Mouse (Mus musculus) heart, embryonic 15.5 days (tissue): ENCODE data around the gene Gm10775. TPM values are rescaled to one million over a fixed set of nuclear protein-coding genes. Genes with fewer than 3 reads are reported as not detected.

Experiments
- ATAC-seq: fragments of 200-750 bp; cut with Nextera tagmentation; replicated peaks from 2 replicates; pipeline ENCODE4 v1.8.0; 2017; ENCODE audit warnings: low read depth, moderate TSS enrichment; ENCODE audit not compliant: insufficient number of reproducible peaks, insufficient read depth, low FRiP score
- H3K27ac ChIP-seq: fragments of 300-500 bp; sonication (generic); 2 replicates; pipeline ENCODE4 v1.5.1; 2015; ENCODE audit warnings: mild to moderate bottlenecking, inconsistent platforms
- H3K27me3 ChIP-seq: fragments of 300-500 bp; sonication (generic); 2 replicates; pipeline ENCODE4 v1.6.1; 2015; ENCODE audit warnings: inconsistent platforms
- H3K36me3 ChIP-seq: fragments of 300-500 bp; sonication (generic); 2 replicates; pipeline ENCODE4 v1.6.1; 2015; ENCODE audit warnings: mild to moderate bottlenecking, inconsistent platforms
- H3K4me1 ChIP-seq: fragments of 300-500 bp; sonication (generic); replicated peaks from 2 replicates; pipeline ENCODE4 v1.6.1; 2015; ENCODE audit warnings: inconsistent platforms
- H3K4me2 ChIP-seq: fragments of 300-500 bp; sonication (generic); 2 replicates; pipeline ENCODE4 v1.6.1; 2015; ENCODE audit warnings: inconsistent platforms, mild to moderate bottlenecking, moderate library complexity
- H3K4me3 ChIP-seq: fragments of 300-500 bp; sonication (generic); 2 replicates; pipeline ENCODE4 v1.5.1; 2015; ENCODE audit warnings: mild to moderate bottlenecking, inconsistent platforms
- H3K9ac ChIP-seq: fragments of 300-500 bp; sonication (generic); 2 replicates; pipeline ENCODE4 v1.6.1; 2015; ENCODE audit warnings: mild to moderate bottlenecking, inconsistent platforms
- H3K9me3 ChIP-seq: fragments of 300-500 bp; sonication (generic); replicated peaks from 2 replicates; pipeline ENCODE4 v1.6.1; 2016; ENCODE audit warnings: inconsistent platforms
- WGBS: fragments of 180-500 bp; shearing (Covaris S2); methylation state at CpG from one replicate; pipeline ENCODE4 v1.1.7; 2015; ENCODE audit warnings: mixed read lengths; 5-methylcytosine and 5-hydroxymethylcytosine counted together
- polyA plus RNA-seq: library from polyadenylated mRNA; unstranded; fragments of >200 nt; fragmentation: Nextera tagmentation; extraction: Ambion mirVana; gene quantifications from 2 replicates; pipeline ENCODE4 v1.2.1, GENCODE M21; 2015

Gm10775 gene
- polyA plus RNA-seq: not detected in 2 replicates

DNA sequence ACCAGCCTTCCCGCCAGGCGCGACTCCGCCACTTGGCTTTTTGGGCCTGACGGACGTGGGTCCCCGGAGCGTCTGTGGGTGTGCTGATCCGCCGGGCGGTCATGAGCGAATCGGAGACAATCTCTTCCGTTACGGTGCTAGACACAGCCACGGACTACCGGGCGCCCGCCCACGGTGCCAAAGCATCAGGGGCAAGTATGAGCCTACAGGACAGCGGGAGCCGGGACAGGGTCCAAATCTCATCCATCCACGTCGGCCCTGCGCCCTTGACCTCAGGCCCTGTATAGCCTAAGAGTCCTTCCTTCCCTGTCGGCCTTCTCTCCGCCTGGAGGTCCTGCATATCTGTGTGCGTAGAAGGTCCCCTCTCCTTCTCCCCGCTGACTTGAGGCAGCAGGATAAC, at the start of gene Gm10775:
TSS of gene Gm10775 (plus strand) at position 301 of the 400 bp plus-strand sequence.
- ATAC-seq: no peak
- WGBS: 26% methylated on average over 29 of the region's 29 CpGs
- Histone ChIP-seq H3K9me3 (peaks cover 27% of the 10 kb centered on the region), H3K36me3 (peaks cover 16% of the 10 kb centered on the region; the same call in 1 of the 2 replicates), H3K4me2 (peak within 1 kb of the TSS; percentile 60), H3K4me1 (peaks cover 5% of the 10 kb centered on the region; the same call in 1 of the 2 replicates), H3K27me3 (peaks cover 8% of the 10 kb centered on the region), H3K27ac (no peak within 1 kb of the TSS), H3K4me3 (peak within 1 kb of the TSS; percentile 35), H3K9ac (no peak within 1 kb of the TSS)

GRCm38 (mm10) chr13:65225945-65226344, 33.4 kb upstream of the Gm10775 start:
- 48% methylated on average over 6 of the region's 6 CpGs for WGBS
- H3K36me3 ChIP-seq: no peaks in the 10 kb centered on the region
- no peak overlapping the region for H3K4me2 ChIP-seq
- no peak overlapping the region for H3K4me3 ChIP-seq
- no peaks in the 10 kb centered on the region for H3K4me1 ChIP-seq
- no peak for ATAC-seq
- H3K9ac ChIP-seq: no peak overlapping the region
- H3K9me3 ChIP-seq: no peaks in the 10 kb centered on the region; the same call in 1 of the 2 replicates
- no peak overlapping the region for H3K27ac ChIP-seq
- H3K27me3 ChIP-seq: no peaks in the 10 kb centered on the region

GRCm38 (mm10) chr13:65226657-65227056, 32.7 kb upstream of the Gm10775 start:
- H3K4me3 ChIP-seq: no peak overlapping the region
- no peaks in the 10 kb centered on the region for H3K27me3 ChIP-seq
- H3K27ac ChIP-seq: no peak overlapping the region
- no peak overlapping the region for H3K9ac ChIP-seq
- WGBS: 79% methylated on average over 2 of the region's 2 CpGs
- no peaks in the 10 kb centered on the region for H3K4me1 ChIP-seq
- H3K4me2 ChIP-seq: no peak overlapping the region
- no peaks in the 10 kb centered on the region for H3K36me3 ChIP-seq
- ATAC-seq: no peak
- H3K9me3 ChIP-seq: no peaks in the 10 kb centered on the region; the same call in 1 of the 2 replicates

GRCm38 (mm10) chr13:65237211-65237610, 22.1 kb upstream of the Gm10775 start:
- ATAC-seq: no peak
- Histone ChIP-seq H3K4me2 (no peak overlapping the region), H3K27ac (no peak overlapping the region), H3K9me3 (no peaks in the 10 kb centered on the region), H3K4me1 (peaks cover 9% of the 10 kb centered on the region), H3K27me3 (no peaks in the 10 kb centered on the region), H3K9ac (no peak overlapping the region), H3K36me3 (no peaks in the 10 kb centered on the region), H3K4me3 (no peak overlapping the region)
- WGBS: 62% methylated on average over 9 of the region's 9 CpGs

DNA sequence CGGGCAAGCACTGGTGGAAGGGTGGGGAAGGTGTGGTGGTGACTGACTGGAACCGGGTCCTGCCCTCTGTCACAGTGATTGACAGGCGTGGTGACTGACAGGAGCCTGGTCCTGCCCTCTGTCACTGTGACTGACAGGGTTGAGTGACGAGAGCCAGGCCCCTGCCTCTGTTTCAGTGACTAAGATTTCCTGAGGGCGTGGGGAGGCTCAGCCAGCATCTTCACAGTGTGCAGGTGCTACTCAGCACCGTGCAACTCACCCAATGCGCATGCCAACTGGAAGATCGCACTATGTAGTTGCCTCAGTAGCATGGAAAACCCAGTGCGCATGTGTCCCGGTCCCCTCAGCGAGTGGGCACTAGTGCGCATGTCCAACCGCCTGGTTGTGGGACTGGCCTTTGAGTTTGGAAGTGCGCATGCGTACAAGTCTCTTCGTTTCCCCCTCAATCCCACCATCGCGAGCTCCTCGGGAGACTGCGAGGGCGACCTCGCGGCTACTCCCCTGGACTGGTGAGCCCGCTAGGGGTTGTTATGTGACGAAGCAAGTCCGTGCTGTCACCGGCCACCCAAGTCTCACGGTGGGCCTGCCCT, 18.7 kb upstream of the Gm10775 start:
- H3K4me3 ChIP-seq: peak overlapping the region; percentile 87
- WGBS: under 1% methylated on average over 28 of the region's 28 CpGs
- H3K9me3 ChIP-seq: no peaks in the 10 kb centered on the region

GRCm38 (mm10) chr13:65241099-65241626, 18.2 kb upstream of the Gm10775 start:
- peak overlapping the region; percentile 60 for H3K9ac ChIP-seq
- peaks cover 16% of the 10 kb centered on the region for H3K4me1 ChIP-seq
- H3K27me3 ChIP-seq: no peaks in the 10 kb centered on the region
- no peaks in the 10 kb centered on the region for H3K9me3 ChIP-seq
- WGBS: under 1% methylated on average over 45 of the region's 45 CpGs
- no peaks in the 10 kb centered on the region for H3K36me3 ChIP-seq
- H3K4me3 ChIP-seq: peak overlapping the region; percentile 87
- peak overlapping the region; percentile 89 for H3K27ac ChIP-seq
- peak; percentile 77 for ATAC-seq
- peak overlapping the region; percentile 99 for H3K4me2 ChIP-seq

More for the DNA sequence above, 18.7 kb upstream of the Gm10775 start:
- Histone ChIP-seq H3K4me1 (peaks cover 16% of the 10 kb centered on the region), H3K36me3 (no peaks in the 10 kb centered on the region), H3K27ac (peak overlapping the region; percentile 89), H3K4me2 (peak overlapping the region; percentile 99), H3K27me3 (no peaks in the 10 kb centered on the region), H3K9ac (peak overlapping the region; percentile 60)
- ATAC-seq: peak; percentile 89

DNA sequence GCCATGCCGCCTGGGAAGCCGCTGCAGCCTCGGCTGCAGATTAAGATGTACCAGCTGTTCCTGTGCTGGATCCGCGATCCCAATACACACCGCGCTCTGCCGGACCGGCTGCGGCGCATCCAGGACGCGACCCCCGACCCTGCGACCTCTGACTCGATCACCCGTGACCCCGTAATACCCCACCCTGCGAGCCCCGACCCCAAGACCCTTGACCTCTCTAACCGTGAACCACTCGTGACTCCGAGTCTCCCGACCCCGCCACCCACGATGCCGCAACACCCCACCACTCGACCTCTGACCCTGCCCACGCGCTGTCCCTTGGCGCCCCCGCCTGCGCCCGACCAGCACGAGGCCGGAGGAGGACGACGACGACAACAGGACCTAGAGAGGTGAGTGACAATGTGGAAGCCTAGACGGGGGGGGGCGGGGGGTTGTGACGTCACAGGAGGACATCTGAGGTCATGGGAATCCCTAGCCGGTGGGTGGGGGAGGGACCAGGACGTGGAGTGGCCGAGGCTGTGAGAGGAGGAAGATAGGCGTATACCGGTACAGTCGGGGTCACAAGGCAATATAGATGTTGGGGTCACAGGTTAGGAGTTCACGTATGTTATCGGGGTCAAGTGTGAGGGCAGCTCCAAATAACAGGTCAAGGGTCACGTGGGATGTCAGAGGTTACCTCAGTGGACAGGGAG, 17.6 kb upstream of the Gm10775 start:
- 1% methylated on average over 51 of the region's 51 CpGs for WGBS
- Histone ChIP-seq H3K9ac (peak overlapping the region; percentile 60), H3K36me3 (no peaks in the 10 kb centered on the region), H3K9me3 (no peaks in the 10 kb centered on the region), H3K4me2 (peak overlapping the region; percentile 99), H3K4me3 (peak overlapping the region; percentile 87), H3K4me1 (peaks cover 16% of the 10 kb centered on the region), H3K27ac (peak overlapping the region; percentile 89), H3K27me3 (no peaks in the 10 kb centered on the region)
- ATAC-seq: peak; percentile 12

GRCm38 (mm10) chr13:65242319-65242787, 17.0 kb upstream of the Gm10775 start:
- Histone ChIP-seq H3K4me2 (peak overlapping the region; percentile 99), H3K9me3 (no peaks in the 10 kb centered on the region), H3K27ac (no peak overlapping the region), H3K27me3 (no peaks in the 10 kb centered on the region), H3K4me3 (peak overlapping the region; percentile 87), H3K4me1 (peaks cover 16% of the 10 kb centered on the region), H3K9ac (peak overlapping the region; percentile 60), H3K36me3 (no peaks in the 10 kb centered on the region)
- 31% methylated on average over 27 of the region's 27 CpGs for WGBS
- no peak for ATAC-seq

DNA sequence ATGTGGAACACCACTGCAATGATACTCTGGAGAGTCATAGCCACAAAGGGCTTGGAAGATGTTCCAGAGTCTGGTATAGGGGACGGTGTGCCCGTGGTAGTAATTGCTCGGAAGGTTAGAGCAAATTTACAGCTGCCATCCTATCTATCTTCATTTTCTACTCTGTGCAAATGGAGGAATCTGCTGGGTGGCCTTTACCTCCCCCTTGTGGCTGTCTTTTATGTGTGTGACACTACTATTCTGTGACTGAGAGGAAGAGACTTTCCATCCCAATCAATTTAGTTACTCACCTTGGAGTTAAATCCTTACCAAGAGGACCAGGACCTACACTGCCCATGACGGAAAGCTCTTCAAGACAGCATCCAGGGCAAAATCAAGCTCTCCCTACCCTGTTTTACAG, 16.1 kb upstream of the Gm10775 start:
- no peak for ATAC-seq
- H3K4me2 ChIP-seq: no peak overlapping the region
- H3K36me3 ChIP-seq: peaks cover 7% of the 10 kb centered on the region; the same call in 1 of the 2 replicates
- H3K9ac ChIP-seq: no peak overlapping the region
- H3K9me3 ChIP-seq: no peaks in the 10 kb centered on the region
- no peaks in the 10 kb centered on the region for H3K27me3 ChIP-seq
- no peak overlapping the region for H3K4me3 ChIP-seq
- H3K4me1 ChIP-seq: peaks cover 16% of the 10 kb centered on the region
- WGBS: 92% methylated on average over 4 of the region's 4 CpGs
- H3K27ac ChIP-seq: no peak overlapping the region

- Histone ChIP-seq H3K4me2 (peak overlapping the region; percentile 60), H3K9ac (no peak overlapping the region), H3K4me3 (peak overlapping the region; percentile 35), H3K27me3 (peaks cover 8% of the 10 kb centered on the region), H3K36me3 (peaks cover 8% of the 10 kb centered on the region; the same call in 1 of the 2 replicates), H3K9me3 (peaks cover 27% of the 10 kb centered on the region), H3K4me1 (peaks cover 5% of the 10 kb centered on the region; the same call in 1 of the 2 replicates), H3K27ac (no peak overlapping the region)
- WGBS: 23% methylated on average over 36 of the region's 36 CpGs
- ATAC-seq: peak; percentile 36
Observed at GRCm38 (mm10) chr13:65258175-65258954, 974 bp upstream of the Gm10775 start.

DNA sequence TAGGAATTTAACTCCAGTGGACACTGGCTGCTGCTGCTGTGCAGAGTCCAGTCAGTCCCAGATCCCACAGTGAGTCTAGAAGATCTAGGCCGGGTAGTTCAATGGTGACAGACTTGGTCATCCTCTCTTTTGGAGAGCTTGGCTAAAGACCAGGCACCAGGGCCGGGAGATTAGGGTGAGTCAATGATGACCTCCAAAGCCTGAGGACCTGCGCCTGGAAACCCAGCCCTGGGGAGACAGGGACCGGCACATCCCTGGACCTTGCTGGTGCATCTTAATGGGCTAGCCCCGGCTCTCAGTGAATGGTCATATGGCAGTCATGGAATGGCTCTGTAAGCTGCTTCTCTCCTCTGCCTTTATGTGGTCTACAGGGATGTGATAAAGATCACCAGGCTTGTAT, 2.7 kb downstream of the Gm10775 start:
- H3K9ac ChIP-seq: no peak overlapping the region
- no peak overlapping the region for H3K27ac ChIP-seq
- H3K4me1 ChIP-seq: peaks cover 5% of the 10 kb centered on the region; the same call in 1 of the 2 replicates
- H3K27me3 ChIP-seq: peaks cover 8% of the 10 kb centered on the region
- no peak for ATAC-seq
- WGBS: 88% methylated on average over 5 of the region's 5 CpGs
- peaks cover 16% of the 10 kb centered on the region; the same call in 1 of the 2 replicates for H3K36me3 ChIP-seq
- no peak overlapping the region for H3K4me3 ChIP-seq
- H3K4me2 ChIP-seq: no peak overlapping the region
- peaks cover 27% of the 10 kb centered on the region for H3K9me3 ChIP-seq
